Mouse (Mus musculus) MEL (cell line): ENCODE data around the gene Snrnp70. TPM values are rescaled to one million over a fixed set of nuclear protein-coding genes. Genes with fewer than 3 reads are reported as not detected.

Experiments used
- DNase-seq: peaks from one replicate; pipeline ENCODE4 v3.0.0; 2011; ENCODE audit warnings: low read depth, low spot score
- H3K27ac ChIP-seq: 2 replicates; pipeline ENCODE4 v1.5.1; 2012; ENCODE audit warnings: low read depth, mild to moderate bottlenecking, control low read depth, low read length, moderate library complexity; ENCODE audit not compliant: control insufficient read depth
- H3K27me3 ChIP-seq, 2 experiments: fragments of 150-350 bp in 1 of 2; sonication (generic) in 1 of 2; 2 replicates each; pipeline ENCODE4 v1.6.1; 2012; ENCODE audit warnings: low read length in 2 of 2, mild to moderate bottlenecking in 2 of 2, improper control_type of control experiment in 1 of 2, moderate library complexity in 1 of 2; ENCODE audit not compliant: insufficient read depth in 2 of 2, control insufficient read depth in 1 of 2
- H3K36me3 ChIP-seq, 2 experiments: 2 replicates each; pipeline ENCODE4 v1.6.1; 2012 to 2014; ENCODE audit warnings: low read length in 2 of 2, improper control_type of control experiment in 1 of 2, inconsistent platforms in 1 of 2, mild to moderate bottlenecking in 1 of 2; ENCODE audit not compliant: insufficient read depth in 2 of 2, control insufficient read depth in 1 of 2
- H3K4me1 ChIP-seq, 2 experiments: fragments of 150-350 bp in 1 of 2; sonication (generic) in 1 of 2; 2 replicates each; pipeline ENCODE4 v1.6.1; 2012; ENCODE audit warnings: low read length in 2 of 2, improper control_type of control experiment in 1 of 2, mild to moderate bottlenecking in 1 of 2; ENCODE audit not compliant: insufficient read depth in 2 of 2, control insufficient read depth in 1 of 2
- H3K4me3 ChIP-seq, 2 experiments: fragments of 150-350 bp in 1 of 2; sonication (generic) in 1 of 2; 2 replicates each; pipeline ENCODE4 v1.5.1; 2012; ENCODE audit warnings: low read depth in 2 of 2, low read length in 2 of 2, mild to moderate bottlenecking in 2 of 2, moderate library complexity in 2 of 2, control low read depth in 1 of 2, improper control_type of control experiment in 1 of 2; ENCODE audit not compliant: control insufficient read depth in 1 of 2, insufficient read depth in 1 of 2
- H3K79me2 ChIP-seq: 2 replicates; pipeline ENCODE4 v1.6.1; 2012; ENCODE audit warnings: mild to moderate bottlenecking, low read length, moderate library complexity; ENCODE audit not compliant: control insufficient read depth, poor library complexity, insufficient read depth
- H3K9ac ChIP-seq: 2 replicates; pipeline ENCODE4 v1.6.1; 2012; ENCODE audit warnings: low read depth, mild to moderate bottlenecking, control low read depth, low read length, moderate library complexity; ENCODE audit not compliant: control insufficient read depth, poor library complexity, severe bottlenecking
- H3K9me3 ChIP-seq: fragments of 150-350 bp; sonication (generic); replicated peaks from 2 replicates; pipeline ENCODE4 v1.6.1; 2012; ENCODE audit warnings: mild to moderate bottlenecking, low read length, improper control_type of control experiment, moderate library complexity; ENCODE audit not compliant: insufficient read depth
- BHLHE40 ChIP-seq: IDR thresholded peaks from 2 replicates; pipeline ENCODE4 v1.6.1; 2012; ENCODE audit warnings: low read depth, mild to moderate bottlenecking, inconsistent platforms, low read length, improper control_type of control experiment, borderline replicate concordance
- CHD1 ChIP-seq: IDR thresholded peaks from 2 replicates; pipeline ENCODE4 v1.6.1; 2012; ENCODE audit warnings: low read depth, mild to moderate bottlenecking, inconsistent platforms, low read length, improper control_type of control experiment
- CHD2 ChIP-seq: IDR thresholded peaks from 2 replicates; pipeline ENCODE4 v1.6.1; 2011; ENCODE audit warnings: low read length, improper control_type of control experiment
- E2F4 ChIP-seq: IDR thresholded peaks from 2 replicates; pipeline ENCODE4 v1.6.1; 2011; ENCODE audit warnings: low read depth, low read length, improper control_type of control experiment, borderline replicate concordance
- ELF1 ChIP-seq: IDR thresholded peaks from 2 replicates; pipeline ENCODE4 v1.6.1; 2014; ENCODE audit warnings: low read depth, mild to moderate bottlenecking, inconsistent platforms, low read length, improper control_type of control experiment, moderate library complexity
- ETS1 ChIP-seq: IDR thresholded peaks from 2 replicates; pipeline ENCODE4 v1.6.1; 2012; ENCODE audit warnings: low read depth, mild to moderate bottlenecking, inconsistent platforms, low read length, improper control_type of control experiment, moderate library complexity
- GABPA ChIP-seq: IDR thresholded peaks from 2 replicates; pipeline ENCODE4 v1.6.1; 2012; ENCODE audit warnings: low read depth, mild to moderate bottlenecking, inconsistent platforms, low read length, improper control_type of control experiment, moderate library complexity
- GATA1 ChIP-seq: IDR thresholded peaks from 2 replicates; pipeline ENCODE4 v1.6.1; 2011; ENCODE audit warnings: low read depth, low read length, improper control_type of control experiment
- HCFC1 ChIP-seq: IDR thresholded peaks from 2 replicates; pipeline ENCODE4 v1.6.1; 2012; ENCODE audit warnings: low read depth, mild to moderate bottlenecking, inconsistent platforms, low read length, improper control_type of control experiment, moderate library complexity
- JUND ChIP-seq: IDR thresholded peaks from 2 replicates; pipeline ENCODE4 v1.6.1; 2011; ENCODE audit warnings: low read depth, mild to moderate bottlenecking, improper control_type of control experiment, low read length
- KAT2A ChIP-seq: conservative IDR thresholded peaks from 2 replicates; pipeline ENCODE4 v1.6.1; 2012; ENCODE audit warnings: low read depth, low read length, improper control_type of control experiment, inconsistent platforms
- MAFK ChIP-seq: IDR thresholded peaks from 2 replicates; pipeline ENCODE4 v1.6.1; 2011; ENCODE audit warnings: low read depth, mild to moderate bottlenecking, low read length, improper control_type of control experiment, borderline replicate concordance
- MAX ChIP-seq: IDR thresholded peaks from 2 replicates; pipeline ENCODE4 v1.6.1; 2011; ENCODE audit warnings: low read length, improper control_type of control experiment
- MAZ ChIP-seq: IDR thresholded peaks from 2 replicates; pipeline ENCODE4 v1.6.1; 2012; ENCODE audit warnings: low read depth, mild to moderate bottlenecking, inconsistent platforms, low read length, improper control_type of control experiment
- MEF2A ChIP-seq: IDR thresholded peaks from 2 replicates; pipeline ENCODE4 v1.6.1; 2014; ENCODE audit warnings: low read depth, mild to moderate bottlenecking, inconsistent platforms, low read length, improper control_type of control experiment; ENCODE audit not compliant: poor library complexity, insufficient replicate concordance, severe bottlenecking; ENCODE audit errors: extremely low read depth
- MXI1 ChIP-seq: IDR thresholded peaks from 2 replicates; pipeline ENCODE4 v1.6.1; 2011; ENCODE audit warnings: mild to moderate bottlenecking, low read depth, low read length, improper control_type of control experiment
- NELFE ChIP-seq: IDR thresholded peaks from 2 replicates; pipeline ENCODE4 v1.6.1; 2011; ENCODE audit warnings: low read depth, low read length, improper control_type of control experiment
- NRF1 ChIP-seq: IDR thresholded peaks from 2 replicates; pipeline ENCODE4 v1.6.1; 2014; ENCODE audit warnings: low read depth, mild to moderate bottlenecking, inconsistent platforms, low read length, improper control_type of control experiment, moderate library complexity; ENCODE audit not compliant: poor library complexity, insufficient read depth, severe bottlenecking
- POLR2A ChIP-seq, 2 experiments: IDR thresholded peaks; 2 replicates each; pipeline ENCODE4 v1.6.1; 2011 to 2012; ENCODE audit warnings: low read length in 2 of 2, mild to moderate bottlenecking in 2 of 2, control low read depth in 1 of 2, improper control_type of control experiment in 1 of 2, low read depth in 1 of 2, moderate library complexity in 1 of 2; ENCODE audit not compliant: control insufficient read depth in 1 of 2, insufficient read depth in 1 of 2, poor library complexity in 1 of 2
- RAD21 ChIP-seq: IDR thresholded peaks from 2 replicates; pipeline ENCODE4 v1.6.1; 2011; ENCODE audit warnings: mild to moderate bottlenecking, low read depth, low read length, improper control_type of control experiment
- RCOR1 ChIP-seq: IDR thresholded peaks from 2 replicates; pipeline ENCODE4 v1.6.1; 2012; ENCODE audit warnings: low read depth, mild to moderate bottlenecking, inconsistent platforms, low read length, improper control_type of control experiment
- SIN3A ChIP-seq: IDR thresholded peaks from 2 replicates; pipeline ENCODE4 v1.6.1; 2012; ENCODE audit warnings: low read length, improper control_type of control experiment, inconsistent platforms
- TAL1 ChIP-seq: IDR thresholded peaks from 2 replicates; pipeline ENCODE4 v1.6.1; 2012; ENCODE audit warnings: mild to moderate bottlenecking, inconsistent platforms, low read length, moderate library complexity, mixed read lengths
- TBP ChIP-seq: IDR thresholded peaks from 2 replicates; pipeline ENCODE4 v1.8.0; 2011; ENCODE audit warnings: low read depth, low read length, improper control_type of control experiment
- TCF12 ChIP-seq: IDR thresholded peaks from 2 replicates; pipeline ENCODE4 v1.6.1; 2014; ENCODE audit warnings: low read depth, mild to moderate bottlenecking, inconsistent platforms, low read length, improper control_type of control experiment, moderate library complexity
- UBTF ChIP-seq: IDR thresholded peaks from 2 replicates; pipeline ENCODE4 v1.6.1; 2012; ENCODE audit warnings: low read depth, mild to moderate bottlenecking, inconsistent platforms, low read length, improper control_type of control experiment, moderate library complexity, borderline replicate concordance; ENCODE audit not compliant: insufficient read depth
- USF1 ChIP-seq: IDR thresholded peaks from 2 replicates; pipeline ENCODE4 v1.6.1; 2014; ENCODE audit warnings: low read depth, mild to moderate bottlenecking, inconsistent platforms, low read length, improper control_type of control experiment, moderate library complexity
- ZKSCAN1 ChIP-seq: IDR thresholded peaks from 2 replicates; pipeline ENCODE4 v1.6.1; 2012; ENCODE audit warnings: low read depth, mild to moderate bottlenecking, inconsistent platforms, low read length, improper control_type of control experiment, moderate library complexity
- ZMIZ1 ChIP-seq: IDR thresholded peaks from 2 replicates; pipeline ENCODE4 v1.6.1; 2012; ENCODE audit warnings: low read depth, mild to moderate bottlenecking, inconsistent platforms, low read length, improper control_type of control experiment, moderate library complexity
- ZNF384 ChIP-seq: IDR thresholded peaks from 2 replicates; pipeline ENCODE4 v1.6.1; 2012; ENCODE audit warnings: low read depth, mild to moderate bottlenecking, inconsistent platforms, low read length, improper control_type of control experiment
- polyA plus RNA-seq, 2 experiments: library from polyadenylated mRNA; stranded (reverse) in 1 of 2; unstranded in 1 of 2; fragments of >175 nt in 1 of 2; fragments of >200 nt in 1 of 2; gene quantifications; 2 replicates each; pipeline versions ENCODE4 v1.2.1 to v1.2.4; 2012; ENCODE audit warnings: low replicate concordance in 2 of 2, low read depth in 1 of 2; ENCODE audit not compliant: insufficient read length in 2 of 2, insufficient read depth in 1 of 2, missing spikeins in 1 of 2
- total RNA-seq: library from RNA; depleted of rRNA; stranded (reverse); fragments of 300-350 nt; gene quantifications from 2 replicates; pipeline ENCODE4 v1.2.3, GENCODE M21; 2012

Gene Snrnp70
- total and polyA plus RNA-seq, 3 experiments = 272 to 1,478 (median 588) TPM

GRCm38 (mm10) chr7:45342081-45342480 lies 53.5 kb downstream of the Snrnp70 start:
- peak; percentile 53 for DNase-seq
- Histone ChIP-seq H3K9ac (no peak overlapping the region), H3K27me3 (no peaks in the 10 kb centered on the region), H3K79me2 (no peaks in the 10 kb centered on the region; the same call in 1 of the 2 replicates), H3K27ac (peak overlapping the region; percentile 3; the same call in 1 of the 2 replicates), H3K36me3 (peaks cover 0 to 5% of the 10 kb centered on the region in 2 experiments; a peak in 1 of 4 replicates), H3K4me3 (no peak overlapping the region), H3K9me3 (no peaks in the 10 kb centered on the region), H3K4me1 (peaks cover 6 to 24% of the 10 kb centered on the region in 2 experiments)
- TF ChIP-seq ELF1 (no peak), MXI1 (no peak), ETS1 (no peak), TBP (no peak), MAX (no peak), TAL1 (no peak), MAFK (no peak), GABPA (no peak), CHD1 (no peak), E2F4 (no peak), BHLHE40 (no peak), SIN3A (no peak), JUND (no peak)

- H3K4me3 ChIP-seq = peak overlapping the region; percentile 53 to 64; a peak in 3 of 4 replicates
- peaks cover 6 to 24% of the 10 kb centered on the region in 2 experiments for H3K4me1 ChIP-seq
- H3K79me2 ChIP-seq = no peaks in the 10 kb centered on the region; the same call in 1 of the 2 replicates
- no peaks in the 10 kb centered on the region for H3K27me3 ChIP-seq
- peak; percentile 96 for DNase-seq
- peak overlapping the region; percentile 7; the same call in 1 of the 2 replicates for H3K9ac ChIP-seq
- peaks cover 0 to 5% of the 10 kb centered on the region in 2 experiments; a peak in 1 of 4 replicates for H3K36me3 ChIP-seq
- no peak overlapping the region for H3K27ac ChIP-seq
- no peaks in the 10 kb centered on the region for H3K9me3 ChIP-seq
- no peak for TF ChIP-seq NRF1
- TF ChIP-seq USF1 = no peak
- TF ChIP-seq SIN3A = peak; percentile 80
- no peak for TF ChIP-seq ZNF384
- TF ChIP-seq TCF12 = 0 out of 2 replicates have a peak, but pooled peaks have one; percentile 55
- no peak for TF ChIP-seq MAFK
- no peak for TF ChIP-seq MAX
- TF ChIP-seq HCFC1 = peak; percentile 70
- peak; percentile 84; the same call in 1 of the 2 replicates for TF ChIP-seq MAZ
- TF ChIP-seq CHD1 = no peak
- TF ChIP-seq NELFE = no peak
- TF ChIP-seq RAD21 = peak; percentile 17
- TF ChIP-seq JUND = no peak
- TF ChIP-seq UBTF = no peak
- no peak for TF ChIP-seq MEF2A
- peak in 1 of 2 experiments; percentile 42; a peak in 1 of 4 replicates for TF ChIP-seq POLR2A (IDR thresholded peaks at IDR 0.05; ENCODE audit: control insufficient read depth in 1 of 2, insufficient read depth in 1 of 2, low read depth in 1 of 2, low read length in 2 of 2, poor library complexity in 1 of 2)
- 0 out of 2 replicates have a peak, but pooled peaks have one; percentile 13 for TF ChIP-seq ETS1
- no peak for TF ChIP-seq ZMIZ1
- TF ChIP-seq RCOR1 = no peak
- TF ChIP-seq E2F4 = no peak
- TF ChIP-seq ZKSCAN1 = no peak
- no peak for TF ChIP-seq KAT2A
- TF ChIP-seq GATA1 = peak; percentile 14; the same call in 1 of the 2 replicates
- TF ChIP-seq TBP = peak; percentile 40; the same call in 1 of the 2 replicates
- TF ChIP-seq CHD2 = no peak
- peak; percentile 87 for TF ChIP-seq ELF1
- TF ChIP-seq TAL1 = no peak
These were observed 54.2 kb downstream of the Snrnp70 start for GRCm38 (mm10) chr7:45341303-45341702.
